Comparison of ENCODE assay signal across 8 mouse cellular contexts in genomic region chr17:62784274-62785171, GRCm38 (mm10).
DNase-seq lines count a peak whose midpoint lies in the region; ATAC-seq lines count a peak whose summit lies in the region.

No protein-coding gene starts in this region.

- H3K9me3 ChIP-seq in heart, embryonic 14.5 days (ENCODE audit: control insufficient read depth, low read length), result no peaks in the 10 kb centered on the region
- H3K9me3 ChIP-seq in forebrain, embryonic 11.5 days (ENCODE audit: control insufficient read depth, low read length), result no peaks in the 10 kb centered on the region
- H3K9me3 ChIP-seq in midbrain, embryonic 10.5 days (replicated peaks), result no peaks in the 10 kb centered on the region

- DNase-seq in heart, adult 18-20 months, result no peak
- DNase-seq in forebrain, embryonic 11.5 days (ENCODE audit: low spot score), result no peak
- DNase-seq in kidney, adult 9 months, result peak; percentile 20
- no peak for DNase-seq in midbrain, embryonic 10.5 days (ENCODE audit: low spot score)
- no peak for DNase-seq in ovary, postnatal 36 days (ENCODE audit: low spot score)
- DNase-seq in ovary, postnatal 14 days (ENCODE audit: low spot score), result no peak
- DNase-seq in adrenal gland, adult 2 months, result no peak

- 55% methylated on average over 27 of the region's 27 CpGs for WGBS in heart, embryonic 14.5 days
- 24% methylated on average over 27 of the region's 27 CpGs for WGBS in forebrain, embryonic 11.5 days
- WGBS in midbrain, embryonic 10.5 days, result 24% methylated on average over 27 of the region's 27 CpGs

- peaks cover 21 to 33% of the 10 kb centered on the region in 2 experiments for H3K4me1 ChIP-seq in heart, embryonic 14.5 days (ENCODE audit: control insufficient read depth in 2 of 2, insufficient read depth in 2 of 2, low read length in 2 of 2)
- peaks cover 24% of the 10 kb centered on the region for H3K4me1 ChIP-seq in forebrain, embryonic 11.5 days (replicated peaks; ENCODE audit: control insufficient read depth, insufficient read depth, low read length)
- peaks cover 89% of the 10 kb centered on the region for H3K4me1 ChIP-seq in midbrain, embryonic 10.5 days

- ATAC-seq in heart, embryonic 14.5 days (ENCODE audit: insufficient number of reproducible peaks, insufficient read depth, low FRiP score, low read depth), result no peak
- ATAC-seq in forebrain, embryonic 11.5 days (replicated peaks; ENCODE audit: low FRiP score), result peak; percentile 25; the same call in 1 of the 2 replicates

- H3K4me2 ChIP-seq in heart, embryonic 14.5 days (ENCODE audit: low read length), result peak overlapping the region; percentile 40
- peak overlapping the region; percentile 46 for H3K4me2 ChIP-seq in forebrain, embryonic 11.5 days (ENCODE audit: low read depth, low read length, severe bottlenecking)

- H3K36me3 ChIP-seq in heart, embryonic 14.5 days (ENCODE audit: control insufficient read depth, insufficient read depth, low read length), result no peaks in the 10 kb centered on the region
- H3K36me3 ChIP-seq in forebrain, embryonic 11.5 days (ENCODE audit: control insufficient read depth, insufficient read depth, low read length), result no peaks in the 10 kb centered on the region
- no peaks in the 10 kb centered on the region for H3K36me3 ChIP-seq in midbrain, embryonic 10.5 days

- no peak overlapping the region for H3K27ac ChIP-seq in heart, embryonic 14.5 days (replicated peaks in 1 of 2; ENCODE audit: control insufficient read depth in 1 of 2, insufficient read depth in 1 of 2, low read depth in 2 of 2, low read length in 2 of 2)
- H3K27ac ChIP-seq in forebrain, embryonic 11.5 days (ENCODE audit: low read depth, low read length), result no peak overlapping the region
- no peak overlapping the region; the same call in 1 of the 2 replicates for H3K27ac ChIP-seq in midbrain, embryonic 10.5 days (replicated peaks)

- peak overlapping the region; percentile 3 to 32; a peak in 3 of 4 replicates for H3K4me3 ChIP-seq in heart, embryonic 14.5 days (ENCODE audit: control insufficient read depth in 1 of 2, insufficient read depth in 1 of 2, low read depth in 1 of 2, low read length in 2 of 2)
- H3K4me3 ChIP-seq in forebrain, embryonic 11.5 days (ENCODE audit: low read depth, low read length), result peak overlapping the region; percentile 16; the same call in 1 of the 2 replicates
- peak overlapping the region; percentile 43 for H3K4me3 ChIP-seq in midbrain, embryonic 10.5 days

- H3K27me3 ChIP-seq in heart, embryonic 14.5 days (ENCODE audit: control insufficient read depth, insufficient read depth, low read length), result no peaks in the 10 kb centered on the region
- peaks cover 8% of the 10 kb centered on the region; the same call in 1 of the 2 replicates for H3K27me3 ChIP-seq in forebrain, embryonic 11.5 days (ENCODE audit: control insufficient read depth, insufficient read depth, low read length)
- H3K27me3 ChIP-seq in midbrain, embryonic 10.5 days (ENCODE audit: low read depth, poor library complexity, severe bottlenecking), result peaks cover 79% of the 10 kb centered on the region

- no peak overlapping the region for H3K9ac ChIP-seq in heart, embryonic 14.5 days (ENCODE audit: low read length)
- peak overlapping the region; percentile 27; the same call in 1 of the 2 replicates for H3K9ac ChIP-seq in forebrain, embryonic 11.5 days (ENCODE audit: low read length)
